Mouse (Mus musculus): ENCODE measurements at regions not wholly inside any gene's neighbourhood (a gene's known extent, or its start where the extent isn't known, plus 50 kb on each side); places are given as distances from the start of the nearest gene placed in this dataset.
"Not testable (repeated sequence)": the region's sequence is repeated elsewhere in the genome, so short reads cannot be mapped to it uniquely, and the experiment has no call there.

DNA sequence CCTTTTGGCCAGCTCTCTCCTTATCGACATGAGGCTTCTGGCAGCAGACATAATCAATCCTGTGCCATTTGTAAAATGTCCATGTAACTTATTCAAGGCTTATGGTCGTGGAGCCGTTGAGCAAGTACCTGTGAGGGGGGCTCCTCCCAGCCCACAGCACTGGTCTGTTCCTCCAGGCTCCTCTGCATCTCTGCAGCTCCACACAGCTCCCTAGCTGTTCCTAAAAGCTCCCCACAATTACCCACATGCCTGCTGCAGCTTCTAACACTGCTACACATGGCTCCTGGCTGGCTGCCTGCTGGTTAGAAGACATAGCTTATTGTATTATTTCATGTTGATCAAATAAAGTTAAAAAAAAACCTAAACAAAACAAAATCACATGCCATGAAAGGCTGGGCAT is 77.9 kb downstream of the Tcp10c start:
- not testable (repeated sequence) for DNase-seq (ENCODE audit: extremely low read depth, low read depth, low spot score)

DNA sequence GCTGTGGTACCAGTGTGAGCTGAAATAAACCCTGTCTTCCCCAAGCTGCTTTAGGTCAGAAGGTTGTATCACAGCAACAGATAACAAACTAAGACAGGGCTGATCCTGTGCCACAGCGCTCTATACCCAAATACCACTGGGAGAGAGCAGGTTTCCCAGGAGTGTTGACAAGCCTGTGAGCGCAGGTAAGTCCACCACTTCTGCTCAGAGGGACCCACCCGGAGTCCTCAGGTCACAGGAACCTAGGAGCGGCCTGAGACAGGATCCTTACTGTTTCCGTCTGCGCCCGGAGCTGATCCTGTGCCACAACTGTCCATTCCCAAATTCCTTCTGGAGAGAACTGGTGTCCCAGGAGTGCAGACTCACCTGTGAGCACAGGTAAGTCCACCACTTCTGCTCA is 79.8 kb downstream of the Tcp10c start:
- not testable (repeated sequence) for DNase-seq (ENCODE audit: extremely low read depth, low read depth, low spot score)

DNA sequence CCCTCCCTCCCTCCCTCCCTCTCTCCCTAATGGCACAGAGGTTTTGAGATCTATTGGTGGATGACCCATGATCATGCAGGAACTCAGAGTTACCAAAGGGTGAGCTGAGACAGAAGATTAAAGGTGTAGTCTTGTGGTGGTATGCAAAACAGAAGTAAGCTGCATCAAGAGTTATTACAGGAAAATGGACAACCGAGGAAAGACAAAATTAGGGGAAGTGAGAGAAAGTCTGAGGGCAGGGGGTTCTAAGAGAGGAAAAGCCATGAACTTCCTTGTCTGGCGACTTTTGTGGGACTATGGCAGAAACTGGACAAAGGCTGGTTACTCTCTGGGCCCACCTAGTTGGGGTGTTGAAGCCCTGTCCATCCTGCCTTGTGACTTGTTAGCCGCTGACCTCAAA is 84.4 kb downstream of the Tcp10c start:
- DNase-seq (ENCODE audit: extremely low read depth, low read depth, low spot score), result not testable (repeated sequence)

DNA sequence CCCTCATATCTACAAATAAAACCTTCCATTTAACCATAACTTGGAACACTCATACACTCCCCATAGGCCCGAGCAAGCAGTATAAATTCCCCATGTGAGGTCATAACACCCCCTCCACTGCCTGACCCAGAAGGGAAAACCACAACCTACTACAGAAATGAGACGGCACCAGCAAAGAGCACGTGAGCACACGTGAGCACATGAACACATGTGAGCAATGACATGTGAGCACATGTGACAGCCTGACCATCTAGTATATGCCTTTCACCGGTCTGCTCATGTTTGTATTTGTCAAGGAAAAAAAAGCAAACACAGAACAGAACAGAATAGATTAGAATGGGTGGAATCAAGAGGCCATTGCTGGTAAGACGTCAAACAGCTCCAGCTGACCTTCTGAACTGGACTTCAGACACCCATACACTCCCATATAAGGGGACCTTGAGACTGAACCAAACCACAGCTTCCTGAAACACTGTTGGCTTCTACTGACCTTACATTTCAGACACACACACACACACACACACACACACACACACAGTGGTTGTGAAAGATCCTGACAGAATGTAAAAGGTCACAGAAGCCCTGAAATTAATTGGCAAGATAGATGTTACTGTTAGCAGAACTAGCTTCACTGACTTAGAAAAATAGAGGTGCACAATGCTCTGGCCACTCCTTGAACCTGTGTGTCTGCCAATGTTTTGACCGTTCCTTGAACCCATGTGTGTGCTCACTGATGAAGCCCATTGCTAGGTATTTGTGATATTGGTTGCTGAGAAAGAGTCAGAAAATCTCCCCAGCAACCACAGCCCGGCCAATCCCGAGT is 86.5 kb downstream of the Tcp10c start:
- DNase-seq (ENCODE audit: extremely low read depth, low read depth, low spot score), result not testable (repeated sequence)

DNA sequence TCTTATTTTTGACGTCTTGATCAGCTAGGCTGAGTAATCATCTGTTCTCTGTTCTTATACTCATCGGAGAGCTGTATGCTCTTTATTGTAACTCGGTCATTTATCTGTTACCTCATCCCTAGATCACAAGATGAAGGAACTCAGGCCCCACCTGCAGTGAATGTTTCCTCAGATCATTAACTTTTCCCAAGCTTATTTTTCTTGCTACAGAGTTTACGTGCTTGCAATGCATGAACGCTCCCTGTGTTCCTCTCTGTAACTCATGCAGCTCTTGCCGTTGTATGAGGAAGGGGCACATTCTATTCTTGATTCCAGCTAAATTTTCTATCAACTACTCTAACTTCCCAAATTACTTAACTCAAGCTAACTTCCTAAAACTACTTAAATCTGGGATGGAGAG is 87.9 kb downstream of the Tcp10c start:
- DNase-seq (ENCODE audit: extremely low read depth, low read depth, low spot score), result not testable (repeated sequence)

DNA sequence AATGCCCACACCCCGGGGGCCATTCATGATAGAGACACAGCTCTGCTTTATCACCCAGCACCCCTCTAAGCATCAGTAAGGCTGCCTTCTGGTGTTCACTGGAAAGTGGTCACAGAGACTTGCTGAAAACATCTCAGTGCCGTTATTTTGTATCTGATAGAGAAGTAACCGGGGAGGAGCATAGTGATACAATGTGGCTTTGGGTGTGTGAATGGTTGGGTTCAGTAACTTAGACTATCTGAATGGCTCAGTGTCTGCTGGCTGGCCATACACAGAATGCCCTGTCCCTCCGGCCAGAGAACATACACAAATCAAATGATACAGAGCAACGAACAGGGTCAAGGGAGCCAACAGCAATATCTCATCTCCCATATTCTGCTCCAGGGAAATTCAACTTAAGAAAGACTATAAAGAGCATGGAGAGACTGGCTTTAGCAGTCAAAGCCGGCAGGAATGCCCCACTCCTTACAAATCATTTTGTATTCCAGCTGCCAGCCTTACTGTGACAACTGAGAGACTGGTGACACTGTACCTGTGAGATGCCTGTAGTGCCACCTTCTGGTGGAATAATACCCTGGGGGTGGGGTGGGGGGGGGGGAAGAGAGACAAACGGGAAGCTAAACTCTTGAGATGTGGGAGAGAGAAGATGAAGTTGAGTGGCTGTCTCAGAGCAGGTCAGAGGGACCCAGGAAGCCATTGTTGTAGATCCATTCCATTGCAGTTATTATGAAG is 102.7 kb downstream of the Tcp10c start:
- not testable (repeated sequence) for DNase-seq (ENCODE audit: extremely low read depth, low read depth, low spot score)

DNA sequence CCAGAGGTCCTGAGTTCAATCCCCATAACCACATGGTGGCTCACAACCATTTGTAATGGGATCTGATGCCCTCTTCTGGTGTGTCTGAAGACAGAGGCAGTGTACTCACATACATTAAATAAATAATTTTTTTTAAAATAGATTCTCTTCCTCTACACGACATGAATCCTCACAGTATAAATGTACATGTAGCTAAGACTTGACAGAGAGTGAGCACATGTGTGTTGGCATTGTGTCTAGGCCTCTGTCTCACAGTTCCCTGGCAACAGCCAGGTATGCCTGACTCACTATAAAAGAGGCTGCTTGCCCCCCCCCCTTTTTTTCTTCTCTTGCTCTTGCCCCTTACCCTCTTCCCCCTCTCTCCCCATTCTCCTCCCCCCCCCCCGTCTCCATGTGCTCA is 103.6 kb downstream of the Tcp10c start:
- DNase-seq (ENCODE audit: extremely low read depth, low read depth, low spot score), result not testable (repeated sequence)

DNA sequence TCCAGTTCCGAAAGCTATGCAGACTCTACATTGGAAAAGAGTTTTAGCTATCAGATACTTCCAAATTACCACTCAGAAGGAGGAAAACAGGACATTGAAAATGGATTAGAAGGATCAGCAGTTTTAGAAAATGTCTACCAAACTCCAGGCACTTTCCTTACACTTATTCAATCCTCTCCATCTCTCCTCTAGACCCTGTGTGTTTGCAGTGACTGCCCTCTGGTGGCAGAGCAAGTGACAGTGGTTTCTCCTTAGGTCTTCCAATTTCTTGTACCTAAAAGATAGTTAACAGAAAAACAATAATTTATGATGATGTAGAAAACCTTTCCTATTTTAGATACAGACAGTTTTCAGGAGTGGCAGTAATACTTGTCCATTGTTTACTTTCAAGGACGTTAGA is 104.4 kb downstream of the Tcp10c start:
- DNase-seq (ENCODE audit: extremely low read depth, low read depth, low spot score), result not testable (repeated sequence)

DNA sequence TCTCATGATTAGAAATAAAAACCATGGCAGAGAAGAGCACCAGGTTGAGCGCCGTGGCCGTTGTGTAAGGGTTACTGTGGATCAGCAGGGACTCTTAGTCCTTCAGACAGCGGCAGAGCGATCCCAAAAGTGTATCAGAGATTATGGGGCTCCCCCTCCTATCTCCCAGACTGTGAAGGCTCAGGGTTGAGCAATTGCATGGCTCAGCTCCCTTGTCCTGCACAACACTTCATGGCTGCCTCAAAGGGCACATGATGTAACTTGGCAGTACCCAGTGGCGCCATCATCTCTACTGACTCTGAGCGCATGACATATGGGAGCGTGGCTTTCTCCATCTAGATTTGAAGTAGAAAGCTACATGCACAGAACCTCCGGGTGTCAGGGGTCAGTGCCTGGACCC is 108.3 kb downstream of the Tcp10c start:
- DNase-seq (ENCODE audit: extremely low read depth, low read depth, low spot score), result not testable (repeated sequence)

DNA sequence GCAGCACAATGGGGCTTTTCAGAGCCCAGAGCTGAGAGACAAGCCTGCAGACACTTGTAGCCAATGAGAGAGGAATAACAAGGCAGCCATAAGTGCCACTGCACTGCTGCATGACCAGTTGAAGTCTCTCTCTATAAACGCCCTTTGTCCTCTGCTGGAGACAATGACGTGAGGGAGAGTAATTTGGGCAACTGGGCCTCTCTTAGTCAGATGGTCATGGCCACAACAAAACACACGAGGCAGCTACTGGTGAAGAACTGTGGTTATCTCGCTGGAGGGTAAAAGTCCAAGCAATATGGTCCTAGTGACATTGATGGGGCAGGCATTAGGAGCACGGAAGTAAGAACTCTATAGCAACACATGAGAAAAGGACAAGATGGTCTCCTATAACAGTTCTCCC is 111.5 kb downstream of the Tcp10c start:
- not testable (repeated sequence) for DNase-seq (ENCODE audit: extremely low read depth, low read depth, low spot score)

DNA sequence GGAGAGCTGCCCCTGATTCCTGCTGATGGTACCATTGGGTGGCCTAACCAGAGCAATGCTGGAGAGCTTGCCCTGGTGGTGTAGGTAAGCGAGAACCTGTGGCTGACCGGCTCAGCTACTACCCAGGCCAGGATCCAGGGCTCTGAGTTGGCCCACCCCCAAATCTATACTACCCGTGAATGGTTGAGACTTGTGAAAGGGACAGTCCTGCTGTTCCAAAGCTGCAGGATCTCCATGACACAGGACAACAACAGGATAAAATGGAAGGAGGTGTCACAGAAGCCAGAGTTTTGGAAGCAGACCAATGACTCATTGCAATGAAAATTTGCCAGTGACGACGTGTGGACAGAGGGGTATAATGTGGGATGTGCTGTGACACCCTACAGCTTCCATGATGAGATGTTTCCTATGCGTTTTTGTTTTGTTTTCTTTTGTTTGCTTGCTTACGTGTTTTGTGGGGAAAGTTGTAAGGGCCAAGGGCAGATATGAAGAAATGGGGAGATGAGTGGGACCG is 115.6 kb downstream of the Tcp10c start:
- not testable (repeated sequence) for DNase-seq (ENCODE audit: extremely low read depth, low read depth, low spot score)

DNA sequence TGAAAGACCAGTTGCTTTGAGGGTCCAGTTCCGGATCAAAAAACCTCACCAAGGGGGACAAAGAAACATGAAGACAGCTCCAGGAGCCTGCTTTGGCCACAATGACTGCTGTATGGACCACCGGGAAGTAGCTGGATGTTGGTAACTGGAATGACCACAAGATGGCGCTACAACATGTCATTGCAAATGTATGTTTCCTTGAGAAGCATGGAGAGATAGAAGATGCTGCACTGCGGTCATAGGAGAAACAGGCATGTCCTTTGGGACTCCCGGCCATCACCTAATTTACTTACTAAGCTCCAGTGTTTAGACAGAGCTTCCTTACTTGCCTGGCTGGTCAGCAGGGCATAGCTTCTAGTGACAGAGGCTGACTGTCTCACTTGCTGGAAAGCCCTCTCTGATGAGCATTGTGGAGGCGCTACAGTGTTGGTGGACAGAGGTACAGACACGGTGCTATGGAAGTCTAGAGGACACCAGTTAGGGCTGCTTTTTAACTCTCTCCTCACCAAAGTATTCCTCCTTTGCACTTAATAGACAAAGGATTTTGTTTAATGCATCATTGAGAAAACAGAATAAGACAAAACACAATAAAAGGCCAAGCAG is 118.2 kb downstream of the Tcp10c start:
- no peak for DNase-seq (ENCODE audit: extremely low read depth, low read depth, low spot score)

DNA sequence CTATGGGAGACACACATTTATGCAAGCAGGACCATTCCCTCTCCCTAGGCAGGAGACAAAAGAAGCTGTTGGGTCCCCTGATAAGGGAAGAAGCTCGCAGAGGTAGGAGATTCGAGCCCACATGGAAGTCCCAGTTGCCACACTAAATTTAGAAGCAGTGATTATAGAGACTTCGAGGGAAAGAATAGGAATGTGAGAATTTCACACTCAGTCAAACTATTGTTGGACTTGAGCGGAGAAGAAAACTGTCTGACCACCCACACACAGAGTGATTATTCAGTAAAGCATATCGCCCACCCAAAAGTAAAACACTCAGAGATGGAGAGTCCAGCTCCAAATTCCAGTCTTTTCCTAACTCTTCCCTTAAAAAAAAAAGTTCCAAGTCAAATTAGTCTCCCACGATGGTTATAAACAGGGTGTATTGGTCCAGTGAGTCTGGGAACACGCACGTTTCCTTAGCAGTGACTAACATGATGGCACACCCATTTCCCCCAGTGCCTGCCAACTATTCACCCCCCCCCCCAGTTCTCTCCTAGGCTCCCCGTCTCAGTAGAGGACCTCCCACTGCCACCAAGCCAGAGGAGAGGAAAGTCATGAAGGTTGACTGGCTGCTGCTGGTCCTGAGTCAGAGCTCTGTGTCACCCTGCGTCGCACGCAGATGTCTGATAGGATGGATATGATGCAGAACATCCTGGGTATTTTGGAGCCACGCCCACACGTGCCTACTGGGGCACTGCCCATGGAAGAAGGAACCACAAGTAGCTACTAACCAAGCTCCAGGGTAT is 120.1 kb downstream of the Tcp10c start:
- DNase-seq (ENCODE audit: extremely low read depth, low read depth, low spot score), result no peak

DNA sequence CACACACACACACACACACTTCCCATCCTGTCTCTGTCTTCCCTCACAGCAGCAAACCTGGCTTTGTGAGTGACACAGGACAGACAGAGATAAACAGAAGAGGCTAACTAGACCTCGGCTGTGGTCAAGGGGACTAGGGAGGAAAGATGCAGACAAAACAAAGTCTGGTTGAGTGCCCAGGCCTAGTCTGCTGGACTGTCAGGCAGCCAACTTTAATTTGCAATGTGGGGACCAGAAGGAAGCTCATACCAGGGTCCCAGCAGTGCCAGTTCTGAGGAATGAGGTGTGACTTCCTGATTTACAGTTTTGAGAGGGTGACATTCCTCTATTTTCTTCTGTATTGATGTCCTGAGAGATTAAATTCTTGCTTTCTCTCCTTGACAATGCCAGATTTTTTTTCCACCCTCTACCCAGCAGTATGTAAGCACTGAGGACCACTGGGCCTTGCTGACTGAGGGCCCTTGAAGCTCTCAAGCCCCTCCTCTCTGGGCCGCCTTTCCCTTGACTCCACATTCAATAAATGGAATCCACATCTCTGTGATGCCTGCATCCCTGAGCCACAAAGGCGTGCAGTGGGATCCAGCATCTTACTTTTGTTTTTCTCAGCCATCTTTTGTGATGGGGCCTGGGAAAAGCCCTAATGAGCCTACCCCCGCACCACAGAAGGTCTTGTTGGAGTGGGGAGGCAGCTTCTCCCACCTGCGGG is 124.6 kb downstream of the Tcp10c start:
- DNase-seq (ENCODE audit: extremely low read depth, low read depth, low spot score), result no peak

DNA sequence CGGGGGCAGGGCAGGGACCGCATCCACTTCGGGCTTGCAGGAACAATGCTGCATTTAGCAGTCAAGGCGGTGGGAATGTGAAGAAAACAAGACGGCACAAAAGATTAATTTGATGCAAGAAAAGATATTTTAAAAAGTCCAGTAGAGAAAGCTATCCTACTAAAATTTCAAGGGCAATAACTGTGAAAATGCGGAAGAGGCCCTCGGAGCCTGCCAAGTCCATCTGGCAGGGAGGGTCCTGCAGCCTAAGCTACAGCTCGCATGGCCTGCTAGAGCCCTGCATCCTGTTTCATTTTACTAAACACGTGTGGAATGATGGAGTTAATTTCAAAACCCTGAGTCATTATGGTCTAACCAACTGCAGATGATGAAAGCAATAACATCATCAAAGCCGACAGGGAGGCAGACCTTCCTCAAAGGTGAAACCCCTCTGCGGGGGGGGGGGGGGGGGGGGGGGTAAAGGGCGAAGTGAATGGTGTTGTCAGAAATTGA is 125.2 kb downstream of the Tcp10c start:
- no peak for DNase-seq (ENCODE audit: extremely low read depth, low read depth, low spot score)

DNA sequence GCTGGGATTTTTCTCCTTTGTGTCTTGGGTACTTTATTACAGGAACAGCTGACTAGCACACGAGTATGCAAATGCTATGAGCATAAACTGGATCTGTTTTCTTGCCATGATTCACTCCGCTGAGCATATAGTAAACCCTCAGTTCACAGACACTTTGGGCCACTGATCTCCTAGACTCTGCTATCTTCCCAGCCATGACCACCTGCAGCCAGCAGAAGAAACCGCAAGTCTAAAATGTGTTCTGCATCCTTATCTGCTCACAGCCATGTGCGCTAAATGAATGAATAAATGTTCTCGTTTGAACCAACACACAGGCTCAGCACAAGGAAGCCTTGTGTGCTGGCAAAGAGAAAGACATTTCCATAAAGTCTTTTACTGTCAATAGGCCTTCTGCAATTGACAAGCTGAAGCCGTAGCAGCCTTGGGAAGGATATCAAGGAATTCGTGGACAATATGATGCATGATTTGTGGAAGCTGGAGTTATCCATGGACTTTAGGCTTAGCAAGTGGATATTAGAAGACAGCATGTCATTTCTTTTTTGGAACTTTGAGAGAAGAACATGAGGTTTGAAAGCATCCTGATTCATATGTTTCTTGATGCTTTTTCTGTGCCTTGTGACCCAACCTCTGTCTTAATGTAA is 127.2 kb downstream of the Tcp10c start:
- no peak for DNase-seq (ENCODE audit: extremely low read depth, low read depth, low spot score)

DNA sequence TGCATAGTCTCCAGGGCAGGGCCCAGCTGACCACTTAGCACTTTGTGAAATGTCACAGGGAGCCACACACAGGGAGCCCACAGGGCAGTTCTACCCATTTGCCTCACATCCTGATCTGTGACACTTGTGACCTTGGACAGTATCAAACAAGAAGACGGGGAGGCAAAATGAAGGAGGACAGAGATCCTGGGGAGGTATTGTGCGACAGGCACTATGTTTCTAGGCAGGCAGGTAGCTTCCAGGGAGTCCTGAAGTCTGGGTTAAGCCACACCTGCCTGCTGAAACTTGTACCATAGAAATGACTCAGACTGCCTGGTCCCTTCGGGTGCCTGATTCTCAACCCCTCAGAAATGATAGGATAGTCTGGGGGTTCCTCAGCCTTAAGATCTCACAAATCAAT is 127.8 kb downstream of the Tcp10c start:
- DNase-seq (ENCODE audit: extremely low read depth, low read depth, low spot score), result no peak

DNA sequence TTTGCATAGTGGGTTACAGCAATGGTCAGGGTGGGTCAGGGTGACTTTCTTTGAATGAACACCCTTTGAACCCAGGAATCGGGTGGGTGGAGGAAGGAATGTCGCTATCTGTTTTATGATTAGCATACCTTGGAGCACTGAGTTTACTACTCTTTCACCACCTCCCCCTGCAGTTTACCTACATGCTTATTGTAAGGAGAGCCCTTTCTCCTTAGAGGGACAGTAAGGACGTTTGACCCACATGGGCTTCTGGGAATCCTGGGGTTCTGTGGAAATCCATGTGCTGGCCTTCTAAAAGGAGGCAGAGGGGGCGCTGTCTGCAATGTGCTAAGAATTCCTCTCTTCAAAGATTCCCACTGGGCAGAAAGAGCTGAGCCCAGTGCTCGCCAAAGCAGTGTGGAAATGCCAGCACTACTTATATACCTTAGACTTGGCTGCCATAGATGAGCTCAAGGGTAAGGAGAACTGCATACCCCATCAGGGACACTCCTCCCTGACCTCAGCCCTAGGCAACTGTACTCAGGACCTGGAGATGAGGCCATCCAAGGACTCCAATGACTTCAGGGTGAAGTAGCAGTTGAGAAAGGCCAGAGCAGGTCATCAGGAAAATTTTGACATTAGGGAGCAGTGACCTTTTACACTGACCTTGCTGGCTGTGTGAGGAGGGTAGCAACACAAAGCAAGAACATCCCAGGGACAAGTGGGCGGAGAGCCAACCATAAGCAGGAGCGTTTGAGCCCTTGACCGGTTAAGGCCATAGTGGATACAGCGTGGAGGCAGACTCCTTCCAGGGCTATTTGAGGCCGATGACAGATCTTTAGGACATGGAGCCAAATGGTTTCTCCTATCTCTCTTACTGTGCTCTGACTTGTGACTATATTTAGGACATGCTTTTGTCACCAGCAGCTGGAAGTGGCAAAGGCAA is 133.2 kb downstream of the Tcp10c start:
- DNase-seq (ENCODE audit: extremely low read depth, low read depth, low spot score), result no peak
